Mouse (Mus musculus) mesoderm, embryonic 11.5 days (tissue): ENCODE measurements around the gene Hpcal4.
A peak's percentile ranks its signal among the peaks of the same experiment; 100 is the strongest.

Experiments used
- DNase-seq: peaks from one replicate; pipeline ENCODE4 v3.0.0-alpha.2; 2012; ENCODE audit warnings: low read depth, low spot score

Gene Hpcal4

GRCm38 (mm10) chr4:123201186-123202093 lies 18.4 kb downstream of the Hpcal4 start, which contains the start of gene Nt5c1a:
Gene Nt5c1a, plus strand, starts transcription at chr4:123201504.
- DNase-seq: peak; percentile 34

DNA sequence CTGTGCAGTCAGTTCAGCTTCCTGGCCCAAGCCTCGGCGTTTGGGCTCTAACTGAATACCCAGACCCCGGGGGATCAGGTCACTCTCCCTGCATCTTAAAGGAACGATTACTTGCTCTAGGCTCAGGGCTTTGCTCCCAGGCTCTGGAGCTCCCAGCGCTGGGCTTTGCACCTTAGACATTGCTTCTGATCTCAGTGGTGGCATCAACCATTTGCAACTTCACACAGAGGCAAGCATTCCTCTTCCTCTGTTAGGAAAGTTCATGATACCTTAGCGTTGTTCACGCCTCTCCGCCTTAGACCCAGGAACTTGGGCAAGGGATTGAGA lies 19.0 kb downstream of the Hpcal4 start:
- DNase-seq: no peak

GRCm38 (mm10) chr4:123207337-123207736 lies 24.3 kb downstream of the Hpcal4 start:
- DNase-seq: no peak

DNA sequence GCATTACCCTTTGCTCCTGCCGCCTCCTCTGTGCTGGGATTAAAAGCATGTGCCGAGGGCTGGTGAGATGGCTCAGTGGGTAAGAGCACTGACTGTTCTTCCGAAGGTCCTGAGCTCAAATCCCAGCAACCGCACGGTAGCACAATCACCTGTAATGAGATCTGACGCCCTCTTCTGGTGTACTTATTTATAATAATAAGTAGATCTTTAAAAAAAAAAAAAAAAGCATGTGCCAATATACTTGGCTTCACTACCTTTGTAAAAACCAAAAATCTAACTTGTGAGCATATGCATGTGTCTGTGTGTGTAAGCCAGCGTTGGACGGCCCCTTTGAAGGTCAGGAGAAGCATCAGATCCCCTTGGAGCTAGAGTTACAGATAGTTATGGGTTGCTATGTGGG lies 28.0 kb downstream of the Hpcal4 start:
- DNase-seq: no peak

- no peak for DNase-seq
Observed at GRCm38 (mm10) chr4:123211453-123211852, 28.4 kb downstream of the Hpcal4 start.

GRCm38 (mm10) chr4:123212330-123212729 lies 29.3 kb downstream of the Hpcal4 start:
- no peak for DNase-seq

DNA sequence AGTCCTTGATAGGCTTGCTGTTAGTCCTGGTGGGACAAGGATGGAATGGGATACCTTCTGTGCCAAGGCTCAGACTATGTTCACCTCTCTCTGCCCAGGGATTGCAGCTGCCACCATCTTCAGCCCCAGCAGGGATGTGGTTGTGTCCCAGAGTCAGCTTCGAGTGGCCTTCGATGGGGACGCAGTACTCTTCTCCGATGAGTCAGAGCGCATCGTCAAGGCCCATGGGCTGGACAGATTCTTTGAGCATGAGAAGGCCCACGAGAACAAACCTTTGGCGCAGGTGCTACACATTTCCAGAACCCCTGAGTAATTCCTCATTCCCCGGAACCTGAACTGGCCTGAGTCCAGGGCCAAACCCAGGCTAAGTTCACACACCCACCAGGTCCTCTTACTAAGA lies 30.9 kb downstream of the Hpcal4 start:
- no peak for DNase-seq

- DNase-seq: no peak
Observed at GRCm38 (mm10) chr4:123215367-123215766, 32.3 kb downstream of the Hpcal4 start.

DNA sequence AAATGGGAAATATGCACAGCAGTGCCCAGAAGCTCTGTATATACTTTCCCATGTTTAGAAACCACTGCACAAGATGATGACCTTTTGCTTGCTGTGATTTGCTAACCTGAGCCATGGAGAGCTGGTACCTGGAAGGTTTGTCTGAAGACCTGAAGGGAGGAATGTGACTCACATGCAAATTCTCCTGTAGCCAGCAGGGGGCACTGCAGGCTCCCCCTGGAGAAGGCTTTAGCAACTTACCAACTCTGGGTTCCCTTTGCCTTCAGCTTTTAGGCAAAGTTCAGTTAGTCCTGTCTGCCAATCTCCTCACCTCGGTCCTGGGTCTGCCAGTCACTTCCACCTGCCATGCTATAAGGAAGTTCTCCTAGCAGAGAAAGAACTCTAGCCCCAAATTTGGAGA lies 33.8 kb downstream of the Hpcal4 start:
- DNase-seq: peak; percentile 72

DNA sequence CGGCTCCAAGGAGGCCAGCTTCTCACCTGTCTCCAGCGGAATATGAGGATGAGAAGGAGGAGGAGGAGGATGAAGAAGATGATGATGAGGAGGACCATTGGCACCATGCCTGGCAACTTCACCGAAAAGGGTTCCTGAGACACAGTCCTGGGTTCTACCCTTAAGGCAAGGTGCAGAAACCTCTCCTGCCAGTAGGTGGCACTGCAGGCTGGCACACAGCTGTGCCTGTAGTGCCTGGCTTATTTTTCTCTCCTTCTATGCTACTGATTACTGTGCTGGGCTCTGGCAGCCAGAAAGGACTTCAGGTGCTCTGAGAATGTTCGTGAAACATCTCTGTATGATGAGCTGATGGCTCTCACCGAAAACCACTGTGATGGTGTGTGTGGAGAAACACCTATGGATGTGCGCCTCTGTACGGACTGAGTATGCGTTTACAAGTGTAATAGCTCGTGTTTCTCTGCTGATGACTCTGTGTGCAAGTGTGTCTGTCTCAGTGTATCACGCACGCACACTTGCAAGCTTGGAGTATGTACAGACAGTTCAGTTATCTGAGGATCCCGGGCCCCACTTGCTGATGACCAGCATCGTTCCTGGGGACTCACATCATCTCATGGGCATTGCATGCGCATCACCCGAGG lies 36.8 kb downstream of the Hpcal4 start:
- DNase-seq: peak; percentile 79

- DNase-seq: no peak
Observed at GRCm38 (mm10) chr4:123220637-123221036, 37.6 kb downstream of the Hpcal4 start.

GRCm38 (mm10) chr4:123223309-123223708 lies 40.3 kb downstream of the Hpcal4 start:
- no peak for DNase-seq

GRCm38 (mm10) chr4:123225718-123226403 lies 42.8 kb downstream of the Hpcal4 start:
- peak; percentile 56 for DNase-seq

- DNase-seq: peak; percentile 55
Observed at GRCm38 (mm10) chr4:123227707-123228106, 44.7 kb downstream of the Hpcal4 start.

DNA sequence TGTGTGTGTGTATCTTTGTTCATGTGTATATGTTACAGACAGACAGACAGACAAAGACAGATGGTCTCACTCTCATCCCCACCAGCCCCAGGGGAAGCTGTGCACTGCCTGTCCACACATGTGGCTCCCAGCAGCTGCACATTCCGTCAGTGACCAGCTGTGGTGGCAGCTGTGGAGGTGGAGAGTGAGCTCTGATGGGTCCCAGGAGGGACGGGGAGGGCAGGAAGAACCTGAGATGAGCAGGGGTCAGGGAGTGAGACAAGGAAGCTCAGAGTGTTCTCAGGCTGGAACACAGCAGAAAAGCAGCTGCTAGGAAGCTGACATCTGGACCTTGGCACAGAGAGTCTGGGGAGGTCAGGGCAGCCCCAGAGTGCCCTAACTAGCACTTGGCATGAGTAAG lies 45.2 kb downstream of the Hpcal4 start:
- peak; percentile 80 for DNase-seq

DNA sequence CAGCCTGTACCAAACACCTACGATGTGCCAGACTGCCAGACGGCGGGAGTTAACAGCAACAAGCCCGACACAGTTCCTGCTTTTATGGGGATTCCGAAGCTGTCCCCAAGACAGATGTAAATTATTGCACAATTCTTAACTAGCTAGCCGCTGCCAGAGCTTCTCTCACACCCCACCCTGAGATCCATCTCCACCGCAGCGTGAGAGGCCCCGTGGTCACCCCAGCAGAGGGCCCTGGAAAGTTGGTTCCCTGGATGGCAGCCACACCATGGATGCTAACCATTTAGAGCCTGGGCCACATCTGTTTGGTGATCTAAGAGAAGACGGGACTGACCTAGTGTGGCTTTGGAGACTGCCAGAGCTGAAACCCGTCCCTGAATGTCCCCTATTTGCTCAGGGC lies 46.1 kb downstream of the Hpcal4 start:
- DNase-seq: no peak

- no peak for DNase-seq
Observed at GRCm38 (mm10) chr4:123232841-123233240, 49.8 kb downstream of the Hpcal4 start.

GRCm38 (mm10) chr4:123233492-123234084 lies 50.6 kb downstream of the Hpcal4 start, which contains the start of gene Heyl:
Gene Heyl, plus strand, starts transcription at chr4:123233556.
- DNase-seq: peak; percentile 52

DNA sequence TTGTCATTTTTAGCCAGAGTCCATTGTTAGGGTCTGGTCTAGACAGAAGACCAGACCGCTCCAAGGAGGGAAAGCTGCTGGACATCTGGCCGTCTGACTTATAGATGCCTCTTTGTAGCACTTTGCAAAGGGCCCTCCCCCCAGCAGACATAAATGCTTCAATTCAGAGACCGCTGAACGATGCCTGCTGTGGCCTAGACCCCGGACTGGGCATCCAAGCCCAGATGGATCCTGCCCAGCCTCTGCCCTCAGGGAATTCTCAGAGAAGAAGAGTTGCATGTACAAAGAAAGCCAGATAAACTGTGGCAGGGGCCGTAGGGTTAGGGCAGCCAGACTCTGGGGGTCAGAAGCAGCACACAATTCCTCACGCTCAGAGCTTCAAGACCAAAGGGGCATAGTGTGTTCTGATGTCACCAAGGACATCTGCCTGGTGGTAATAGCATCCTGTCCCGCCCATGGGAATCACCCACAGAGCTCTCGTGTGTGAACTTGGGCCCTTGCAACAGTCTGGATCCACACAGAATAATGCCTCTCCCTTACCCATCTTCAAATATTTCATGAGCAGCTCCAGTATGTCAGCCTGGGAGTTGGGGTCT lies 52.9 kb downstream of the Hpcal4 start:
- DNase-seq: peak; percentile 72

DNA sequence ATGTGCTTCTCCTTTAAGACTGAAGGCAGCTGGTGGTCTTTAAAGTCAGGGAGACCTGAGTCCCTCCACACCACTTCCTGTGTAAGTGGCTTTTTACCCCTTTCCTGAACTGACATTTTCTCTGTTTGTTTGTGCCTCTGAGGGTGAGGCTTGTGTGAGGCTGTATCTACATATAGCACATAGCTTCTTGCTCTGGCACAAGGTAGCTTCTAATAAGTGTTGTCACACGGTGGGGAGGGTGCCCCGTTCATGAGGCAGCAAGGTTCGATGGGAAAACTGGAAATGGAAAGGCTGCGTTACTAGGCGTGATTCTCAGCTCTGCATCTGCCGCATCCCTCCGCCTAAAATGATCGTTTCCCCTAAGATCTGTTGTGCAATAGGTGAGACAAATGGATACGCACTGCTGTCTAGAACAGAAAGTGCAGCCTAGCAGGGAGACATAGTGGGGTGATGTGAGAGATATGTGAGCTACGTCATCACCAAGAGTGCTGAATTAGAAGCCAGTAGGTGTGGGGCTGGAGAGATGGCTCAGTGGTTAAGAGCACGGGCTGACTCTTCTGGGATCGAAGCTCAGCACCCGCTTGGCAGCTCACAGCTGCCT lies 53.5 kb downstream of the Hpcal4 start:
- no peak for DNase-seq
